Mouse (Mus musculus) CH12.LX (cell line): ENCODE data around the gene Camkmt. TPM values are rescaled to one million over a fixed set of nuclear protein-coding genes. Genes with fewer than 3 reads are reported as not detected.

Experiments
- DNase-seq: peaks from one replicate; pipeline ENCODE4 v3.0.0-alpha.2; 2013; ENCODE audit errors: extremely low read depth
- H3K27ac ChIP-seq: 2 replicates; pipeline ENCODE4 v1.5.1; 2012; ENCODE audit warnings: low read depth, mild to moderate bottlenecking, control low read depth, moderate library complexity; ENCODE audit not compliant: insufficient read depth
- H3K27me3 ChIP-seq: replicated peaks from 2 replicates; pipeline ENCODE3; 2012; ENCODE audit warnings: inconsistent platforms
- H3K36me3 ChIP-seq, 2 experiments: replicated peaks in 1 of 2; 2 replicates each; pipeline versions ENCODE3 to v1.6.1; 2012; ENCODE audit warnings: inconsistent platforms in 1 of 2, low read length in 1 of 2, mild to moderate bottlenecking in 1 of 2, mixed read lengths in 1 of 2, moderate library complexity in 1 of 2; ENCODE audit not compliant: control insufficient read depth in 1 of 2, insufficient read depth in 1 of 2
- H3K4me1 ChIP-seq, 2 experiments: 2 replicates each; pipeline ENCODE4 v1.6.1; 2012; ENCODE audit warnings: inconsistent platforms in 1 of 2, moderate library complexity in 1 of 2; ENCODE audit not compliant: insufficient read depth in 2 of 2, control insufficient read depth in 1 of 2
- H3K4me2 ChIP-seq: 2 replicates; pipeline ENCODE4 v1.6.1; 2012; ENCODE audit warnings: low read depth, mild to moderate bottlenecking, control low read depth; ENCODE audit not compliant: poor library complexity, insufficient read depth, severe bottlenecking
- H3K4me3 ChIP-seq, 3 experiments: fragments of 150-350 bp in 1 of 3; sonication (generic) in 1 of 3; replicated peaks in 1 of 3; 2 replicates each; pipeline versions ENCODE3 to v1.5.1; 2011 to 2012; ENCODE audit warnings: low read depth in 2 of 3, low read length in 2 of 3, mild to moderate bottlenecking in 2 of 3, moderate library complexity in 2 of 3, control low read depth in 1 of 3, improper control_type of control experiment in 1 of 3, inconsistent platforms in 1 of 3, mixed read lengths in 1 of 3; ENCODE audit not compliant: poor library complexity in 1 of 3
- H3K79me2 ChIP-seq: replicated peaks from 2 replicates; pipeline ENCODE4 v1.6.1; 2012; ENCODE audit warnings: mild to moderate bottlenecking, moderate library complexity; ENCODE audit not compliant: control insufficient read depth, poor library complexity, insufficient read depth, severe bottlenecking; ENCODE audit errors: extremely low read depth
- H3K9ac ChIP-seq: 2 replicates; pipeline ENCODE4 v1.6.1; 2012; ENCODE audit warnings: low read depth, mild to moderate bottlenecking, control low read depth, moderate library complexity; ENCODE audit not compliant: insufficient read depth
- H3K9me3 ChIP-seq: replicated peaks from 2 replicates; pipeline ENCODE3; 2012; ENCODE audit warnings: low read length, inconsistent platforms, mixed read lengths
- EP300 ChIP-seq: IDR thresholded peaks from 2 replicates; pipeline ENCODE4 v1.6.1; 2011; ENCODE audit warnings: low read length, improper control_type of control experiment
- ETS1 ChIP-seq: conservative IDR thresholded peaks from 2 replicates; pipeline ENCODE4 v1.6.1; 2012; ENCODE audit warnings: low read depth, mild to moderate bottlenecking, inconsistent platforms, low read length, improper control_type of control experiment, moderate library complexity
- IRF4 ChIP-seq: IDR thresholded peaks from 2 replicates; pipeline ENCODE4 v1.6.1; 2014; ENCODE audit warnings: low read depth, mild to moderate bottlenecking, inconsistent platforms, low read length, improper control_type of control experiment
- KAT2A ChIP-seq: IDR thresholded peaks from 2 replicates; pipeline ENCODE4 v1.6.1; 2012; ENCODE audit warnings: low read length, improper control_type of control experiment, inconsistent platforms; ENCODE audit not compliant: insufficient replicate concordance
- MAFK ChIP-seq: IDR thresholded peaks from 2 replicates; pipeline ENCODE4 v1.6.1; 2011; ENCODE audit warnings: low read length, improper control_type of control experiment; ENCODE audit not compliant: insufficient replicate concordance
- MXI1 ChIP-seq: IDR thresholded peaks from 2 replicates; pipeline ENCODE4 v1.6.1; 2011; ENCODE audit warnings: mild to moderate bottlenecking, low read depth, low read length, improper control_type of control experiment
- MYC ChIP-seq: IDR thresholded peaks from 2 replicates; pipeline ENCODE4 v1.6.1; 2011; ENCODE audit warnings: low read depth, mild to moderate bottlenecking, improper control_type of control experiment, low read length
- RAD21 ChIP-seq: IDR thresholded peaks from 2 replicates; pipeline ENCODE4 v1.6.1; 2011; ENCODE audit warnings: low read depth, mild to moderate bottlenecking, low read length, improper control_type of control experiment, moderate library complexity
- SIN3A ChIP-seq: IDR thresholded peaks from 2 replicates; pipeline ENCODE4 v1.6.1; 2012; ENCODE audit warnings: low read length, improper control_type of control experiment, inconsistent platforms
- TBP ChIP-seq: conservative IDR thresholded peaks from 2 replicates; pipeline ENCODE4 v1.6.1; 2011; ENCODE audit warnings: low read depth, low read length, improper control_type of control experiment
- TCF12 ChIP-seq: IDR thresholded peaks from 2 replicates; pipeline ENCODE4 v1.6.1; 2014; ENCODE audit warnings: low read depth, mild to moderate bottlenecking, inconsistent platforms, low read length, improper control_type of control experiment
- USF2 ChIP-seq: conservative IDR thresholded peaks from 2 replicates; pipeline ENCODE4 v1.6.1; 2011; ENCODE audit warnings: low read depth, low read length, improper control_type of control experiment
- ZC3H11A ChIP-seq: IDR thresholded peaks from 2 replicates; pipeline ENCODE4 v1.6.1; 2012; ENCODE audit warnings: low read depth, mild to moderate bottlenecking, inconsistent platforms, low read length, improper control_type of control experiment
- ZKSCAN1 ChIP-seq: IDR thresholded peaks from 2 replicates; pipeline ENCODE4 v1.6.1; 2012; ENCODE audit warnings: low read depth, inconsistent platforms, low read length, improper control_type of control experiment, borderline replicate concordance
- dilution Hi-C: fragments of 300-500 bp; cut with MboI; formaldehyde crosslinking; loops from 2 replicates; pipeline ENCODE4 v1.14.3; 2020; ENCODE audit warnings: low sequenced_read_pairs; ENCODE audit not compliant: extremely low pct_unique_long_range_greater_than_20kb, extremely low pct_ligation_motif_present
- in situ Hi-C: fragments of 300-500 bp; cut with MboI; formaldehyde crosslinking; loops from 3 replicates; pipeline ENCODE4 v1.14.3; 2019; ENCODE audit warnings: low sequenced_read_pairs, low pct_ligation_motif_present, low pct_unique_long_range_greater_than_20kb, mixed read lengths
- polyA plus RNA-seq: library from polyadenylated mRNA; unstranded; fragments of >175 nt; gene quantifications from 2 replicates; pipeline ENCODE4 v1.2.1, GENCODE M21; 2012; ENCODE audit warnings: low read depth; ENCODE audit not compliant: insufficient read length
- total RNA-seq, 2 experiments: library from RNA; depleted of rRNA; stranded (reverse); fragments of 300-350 nt in 1 of 2; fragments of >200 nt in 1 of 2; gene quantifications; 2 replicates each; pipeline ENCODE4 v1.2.3; 2012 to 2014

Camkmt gene
- total and polyA plus RNA-seq, 3 experiments, result 1.5 to 4.4 (median 1.8) TPM

- Histone ChIP-seq H3K4me1 (peaks cover 0 to 8% of the 10 kb centered on the region in 2 experiments; a peak in 1 of 4 replicates), H3K9ac (no peak overlapping the region), H3K79me2 (no peaks in the 10 kb centered on the region), H3K36me3 (no peaks in the 10 kb centered on the region), H3K27ac (no peak overlapping the region), H3K4me3 (no peak overlapping the region), H3K9me3 (no peaks in the 10 kb centered on the region), H3K4me2 (no peak overlapping the region), H3K27me3 (no peaks in the 10 kb centered on the region)
- DNase-seq, result no peak
- dilution Hi-C loops, result no loop called here
- in situ Hi-C loops, result no loop called here
- no peak for TF ChIP-seq EP300
- TF ChIP-seq ETS1, result no peak
- no peak for TF ChIP-seq USF2
These were observed 288.7 kb downstream of the Camkmt start for GRCm38 (mm10) chr17:85379101-85379500.

- DNase-seq, result no peak
- no peak overlapping the region for H3K4me3 ChIP-seq
- dilution Hi-C loops, result no loop called here
- H3K4me2 ChIP-seq, result no peak overlapping the region; the same call in 1 of the 2 replicates
- H3K9me3 ChIP-seq, result no peaks in the 10 kb centered on the region
- H3K36me3 ChIP-seq, result no peaks in the 10 kb centered on the region
- H3K4me1 ChIP-seq, result no peaks in the 10 kb centered on the region
- H3K9ac ChIP-seq, result no peak overlapping the region
- no peak overlapping the region for H3K27ac ChIP-seq
- no peaks in the 10 kb centered on the region for H3K27me3 ChIP-seq
- no peak for TF ChIP-seq MYC
- TF ChIP-seq MAFK, result no peak
- TF ChIP-seq RAD21, result no peak
- H3K79me2 ChIP-seq, result no peaks in the 10 kb centered on the region
- in situ Hi-C loops, result no loop called here
These were observed 291.3 kb downstream of the Camkmt start for GRCm38 (mm10) chr17:85381578-85382223.

- in situ Hi-C loops, result no loop called here
- no peak for TF ChIP-seq MXI1
- no peak for TF ChIP-seq SIN3A
- TF ChIP-seq ZKSCAN1, result no peak
- no peak for TF ChIP-seq TBP
- TF ChIP-seq TCF12, result no peak
- TF ChIP-seq ZC3H11A, result no peak
- no peak for TF ChIP-seq IRF4
- no peak for TF ChIP-seq KAT2A
- no peak overlapping the region for H3K27ac ChIP-seq
- dilution Hi-C loops, result no loop called here
- no peaks in the 10 kb centered on the region for H3K79me2 ChIP-seq
- no peaks in the 10 kb centered on the region for H3K4me1 ChIP-seq
- no peak overlapping the region for H3K9ac ChIP-seq
- no peaks in the 10 kb centered on the region for H3K36me3 ChIP-seq
- no peaks in the 10 kb centered on the region for H3K9me3 ChIP-seq
- no peak overlapping the region for H3K4me2 ChIP-seq
- no peaks in the 10 kb centered on the region for H3K27me3 ChIP-seq
- no peak for DNase-seq
- H3K4me3 ChIP-seq, result no peak overlapping the region
These were observed 292.0 kb downstream of the Camkmt start for GRCm38 (mm10) chr17:85382344-85382743.
